Mouse (Mus musculus) hindbrain, embryonic 14.5 days (tissue): ENCODE measurements around the gene Rhot2. TPM values are rescaled to one million over a fixed set of nuclear protein-coding genes. Genes with fewer than 3 reads are reported as not detected.
A peak's percentile ranks its signal among the peaks of the same experiment; 100 is the strongest.

Source experiments
- ATAC-seq: fragments of 200-750 bp; cut with Nextera tagmentation; 2 replicates; pipeline ENCODE4 v1.8.0; 2017; ENCODE audit warnings: moderate number of reproducible peaks, mild to moderate bottlenecking, moderate TSS enrichment, moderate library complexity; ENCODE audit not compliant: low FRiP score
- DNase-seq: peaks from one replicate; pipeline ENCODE4 v3.0.0-alpha.2; 2015; ENCODE audit warnings: low spot score
- H3K27ac ChIP-seq: fragments of 300-500 bp; sonication (generic); 2 replicates; pipeline ENCODE4 v1.5.1; 2014; ENCODE audit warnings: mild to moderate bottlenecking, moderate library complexity
- H3K27me3 ChIP-seq: fragments of 300-500 bp; sonication (generic); 2 replicates; pipeline ENCODE4 v1.6.1; 2014; ENCODE audit warnings: mild to moderate bottlenecking, low read length, mixed read lengths; ENCODE audit not compliant: control insufficient read depth, insufficient read depth
- H3K36me3 ChIP-seq: fragments of 300-500 bp; sonication (generic); replicated peaks from 2 replicates; pipeline ENCODE4 v1.6.1; 2014; ENCODE audit not compliant: control insufficient read depth, insufficient read depth
- H3K4me1 ChIP-seq: fragments of 300-500 bp; sonication (generic); replicated peaks from 2 replicates; pipeline ENCODE4 v1.6.1; 2014; ENCODE audit warnings: antibody characterized with exemption, low read length, mixed read lengths; ENCODE audit not compliant: control insufficient read depth, insufficient read depth
- H3K4me2 ChIP-seq: fragments of 300-500 bp; sonication (generic); replicated peaks from 2 replicates; pipeline ENCODE4 v1.6.1; 2014; ENCODE audit warnings: mild to moderate bottlenecking, moderate library complexity
- H3K4me3 ChIP-seq: fragments of 300-500 bp; sonication (generic); replicated peaks from 2 replicates; pipeline ENCODE4 v1.5.1; 2014; ENCODE audit warnings: mild to moderate bottlenecking, low read length
- H3K9ac ChIP-seq: fragments of 300-500 bp; sonication (generic); 2 replicates; pipeline ENCODE4 v1.6.1; 2014
- H3K9me3 ChIP-seq: fragments of 300-500 bp; sonication (generic); 2 replicates; pipeline ENCODE4 v1.6.1; 2016; ENCODE audit warnings: low read length; ENCODE audit not compliant: control insufficient read depth
- WGBS: fragments of 180-500 bp; shearing (Covaris S2); extraction: QIAGEN DNeasy Blood & Tissue Kit; methylation state at CpG from one replicate; pipeline ENCODE4 v1.1.7; 2014; 5-methylcytosine and 5-hydroxymethylcytosine counted together
- polyA plus RNA-seq: library from polyadenylated mRNA; unstranded; fragments of >200 nt; fragmentation: Nextera tagmentation; extraction: Ambion mirVana; gene quantifications from 2 replicates; pipeline ENCODE4 v1.2.1, GENCODE M21; 2014

Rhot2 gene
- polyA plus RNA-seq, 1 experiment from 2014 or later, result 9.9 TPM

- ATAC-seq, result no peak
- H3K4me1 ChIP-seq, result peaks cover 52% of the 10 kb centered on the region
- H3K27ac ChIP-seq, result no peak overlapping the region
- H3K9ac ChIP-seq, result no peak overlapping the region
- H3K4me3 ChIP-seq, result no peak overlapping the region
- no peak overlapping the region for H3K4me2 ChIP-seq
- no peaks in the 10 kb centered on the region for H3K27me3 ChIP-seq
- H3K9me3 ChIP-seq, result no peaks in the 10 kb centered on the region
- WGBS, result 87% methylated on average over 4 of the region's 4 CpGs
- no peak for DNase-seq
- H3K36me3 ChIP-seq, result peaks cover 50% of the 10 kb centered on the region
These were observed 5.7 kb downstream of the Rhot2 start for GRCm38 (mm10) chr17:25838904-25839303.

DNA sequence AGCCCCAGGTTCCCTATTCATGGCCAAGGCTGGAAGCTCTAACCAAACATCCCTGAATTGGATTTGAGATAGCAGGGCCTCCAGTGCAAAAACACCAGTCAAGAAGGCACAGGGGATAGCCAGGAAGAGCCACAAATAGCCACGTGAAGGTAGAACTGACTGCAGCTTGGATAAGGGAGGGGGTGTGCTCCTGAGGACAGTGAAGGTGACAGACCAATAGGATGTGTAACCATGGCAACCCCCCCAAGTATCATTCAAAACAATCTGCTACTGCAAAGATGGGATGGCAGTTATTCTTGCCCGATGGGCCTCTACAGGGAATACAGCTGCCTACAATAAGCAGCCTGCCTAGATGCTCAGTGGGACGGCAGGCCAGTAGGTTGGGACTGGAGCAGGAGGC, 7.1 kb downstream of the Rhot2 start:
- Histone ChIP-seq H3K27ac (peak overlapping the region; percentile 89), H3K27me3 (no peaks in the 10 kb centered on the region), H3K9me3 (no peaks in the 10 kb centered on the region), H3K9ac (peak overlapping the region; percentile 81), H3K4me3 (peak overlapping the region; percentile 50), H3K4me1 (peaks cover 49% of the 10 kb centered on the region), H3K4me2 (peak overlapping the region; percentile 96), H3K36me3 (peaks cover 50% of the 10 kb centered on the region)
- DNase-seq, result no peak
- ATAC-seq, result no peak
- WGBS, result 14% methylated on average over 3 of the region's 3 CpGs

DNA sequence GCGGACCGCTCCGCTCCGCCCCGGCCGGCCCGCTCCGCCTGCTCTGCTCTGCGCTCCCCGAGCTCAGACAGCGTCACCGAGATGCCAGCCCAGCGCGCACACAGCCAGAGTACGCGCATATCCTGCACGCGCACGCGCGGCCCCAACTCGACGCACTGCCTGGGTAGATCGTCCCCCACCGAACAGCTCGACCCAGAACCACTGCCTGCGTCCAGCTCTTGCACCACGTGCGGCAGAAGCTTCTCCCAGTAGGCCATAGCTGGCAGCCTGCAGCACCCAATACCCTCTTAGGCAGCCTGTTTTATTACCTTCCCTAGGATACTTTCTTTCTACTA, 7.6 kb downstream of the Rhot2 start, which contains the start of gene Rhbdl1:
Gene Rhbdl1 (minus strand): TSS at position 220 of the 335 bp plus-strand sequence.
- Histone ChIP-seq H3K9me3 (no peaks in the 10 kb centered on the region), H3K27ac (peak within 1 kb of the TSS; percentile 89), H3K36me3 (peaks cover 45% of the 10 kb centered on the region), H3K4me2 (peak within 1 kb of the TSS; percentile 96), H3K27me3 (no peaks in the 10 kb centered on the region), H3K4me1 (peaks cover 51% of the 10 kb centered on the region), H3K9ac (peak within 1 kb of the TSS; percentile 81), H3K4me3 (peak within 1 kb of the TSS; percentile 50)
- ATAC-seq (peak; percentile 38), DNase-seq (peak; percentile 86)
- WGBS, result 1% methylated on average over 28 of the region's 29 CpGs

DNA sequence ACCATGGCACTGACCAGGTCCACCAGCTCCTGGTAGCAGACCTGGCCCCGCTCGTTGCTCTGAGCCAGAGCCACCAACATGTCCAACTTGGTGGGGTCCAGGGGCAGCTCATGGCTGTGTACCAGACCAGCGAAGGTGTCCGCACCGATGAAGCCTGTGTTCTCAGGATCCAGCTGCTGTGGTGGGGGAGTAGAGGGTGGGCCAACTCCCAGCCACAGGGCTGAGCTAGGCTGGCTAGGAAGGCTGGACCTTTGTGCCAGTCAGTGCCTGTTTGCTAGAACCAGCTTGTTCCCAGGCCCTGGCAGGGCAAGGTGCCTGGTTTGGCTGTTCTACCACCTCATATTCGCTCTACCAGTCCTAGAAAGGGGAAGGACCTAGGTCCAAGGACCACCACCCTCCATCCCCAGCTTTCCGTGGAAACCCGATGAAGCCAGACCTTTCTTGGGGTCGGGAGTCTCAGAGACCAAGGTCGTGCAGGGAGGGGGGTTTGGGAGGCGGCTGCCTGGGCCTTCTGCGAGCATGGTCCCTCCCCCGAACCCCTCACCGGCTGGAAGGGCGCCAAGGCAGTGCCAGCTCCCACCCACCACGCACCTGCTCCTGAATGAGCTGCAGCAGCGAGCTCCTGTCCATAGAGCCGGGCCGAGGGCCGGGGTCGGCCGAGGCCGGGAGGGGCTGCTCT, 8.1 kb downstream of the Rhot2 start:
- DNase-seq (no peak), ATAC-seq (no peak; the same call in 1 of the 2 replicates)
- Histone ChIP-seq H3K9me3 (no peaks in the 10 kb centered on the region), H3K4me1 (peaks cover 56% of the 10 kb centered on the region), H3K4me2 (peak overlapping the region; percentile 96), H3K36me3 (peaks cover 42% of the 10 kb centered on the region), H3K27me3 (no peaks in the 10 kb centered on the region), H3K9ac (peak overlapping the region; percentile 81), H3K27ac (peak overlapping the region; percentile 89), H3K4me3 (peak overlapping the region; percentile 50)
- WGBS, result 19% methylated on average over 23 of the region's 23 CpGs

DNA sequence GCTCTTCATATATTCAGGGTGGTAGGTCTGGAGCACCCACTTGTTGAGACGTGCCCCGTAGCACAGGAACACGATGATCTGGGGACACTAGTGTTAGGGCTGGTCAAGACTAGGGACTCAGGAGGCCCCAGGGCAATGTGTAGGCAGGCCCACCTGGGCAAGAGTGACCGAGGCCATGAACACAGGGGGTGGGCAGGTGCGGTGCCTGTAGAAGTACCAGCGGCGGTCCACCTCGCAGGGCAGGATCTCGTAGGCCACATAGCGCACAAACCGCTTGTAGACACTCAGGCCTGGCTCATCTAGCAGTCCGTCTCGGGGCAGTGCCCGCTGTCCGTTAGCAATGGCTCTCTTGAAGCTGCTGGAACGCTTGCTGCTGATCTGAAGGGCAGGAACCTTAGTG, 8.8 kb downstream of the Rhot2 start:
- no peaks in the 10 kb centered on the region for H3K9me3 ChIP-seq
- H3K27ac ChIP-seq, result 0 out of 2 replicates have a peak overlapping the region, but pooled peaks have one; percentile 89
- H3K9ac ChIP-seq, result peak overlapping the region; percentile 81; the same call in 1 of the 2 replicates
- peak overlapping the region; percentile 96 for H3K4me2 ChIP-seq
- peaks cover 63% of the 10 kb centered on the region for H3K4me1 ChIP-seq
- 89% methylated on average over 16 of the region's 16 CpGs for WGBS
- H3K27me3 ChIP-seq, result no peaks in the 10 kb centered on the region
- peaks cover 42% of the 10 kb centered on the region for H3K36me3 ChIP-seq
- no peak overlapping the region for H3K4me3 ChIP-seq
- ATAC-seq, result no peak
- DNase-seq, result no peak

GRCm38 (mm10) chr17:25835301-25835700, 9.3 kb downstream of the Rhot2 start:
- ATAC-seq (no peak), DNase-seq (no peak)
- no peak overlapping the region for H3K4me3 ChIP-seq
- no peak overlapping the region for H3K27ac ChIP-seq
- no peaks in the 10 kb centered on the region for H3K27me3 ChIP-seq
- no peaks in the 10 kb centered on the region for H3K9me3 ChIP-seq
- no peak overlapping the region for H3K9ac ChIP-seq
- peaks cover 68% of the 10 kb centered on the region for H3K4me1 ChIP-seq
- peaks cover 42% of the 10 kb centered on the region for H3K36me3 ChIP-seq
- 95% methylated on average over 7 of the region's 7 CpGs for WGBS
- H3K4me2 ChIP-seq, result peak overlapping the region; percentile 96

GRCm38 (mm10) chr17:25834595-25835222, 9.9 kb downstream of the Rhot2 start:
- no peak overlapping the region for H3K27ac ChIP-seq

GRCm38 (mm10) chr17:25833961-25834594, 10.6 kb downstream of the Rhot2 start:
- no peaks in the 10 kb centered on the region for H3K27me3 ChIP-seq
- peak overlapping the region; percentile 86 for H3K9ac ChIP-seq
- H3K4me1 ChIP-seq, result peaks cover 77% of the 10 kb centered on the region
- H3K4me2 ChIP-seq, result peak overlapping the region; percentile 96
- ATAC-seq (no peak), DNase-seq (no peak)
- H3K36me3 ChIP-seq, result peaks cover 35% of the 10 kb centered on the region
- no peaks in the 10 kb centered on the region for H3K9me3 ChIP-seq
- H3K27ac ChIP-seq, result peak overlapping the region; percentile 98
- peak overlapping the region; percentile 89 for H3K4me3 ChIP-seq
- WGBS, result 48% methylated on average over 6 of the region's 6 CpGs

More at GRCm38 (mm10) chr17:25834595-25835222, 9.9 kb downstream of the Rhot2 start:
- DNase-seq, result no peak
- peak overlapping the region; percentile 96 for H3K4me2 ChIP-seq
- WGBS, result 90% methylated on average over 12 of the region's 12 CpGs
- H3K4me1 ChIP-seq, result peaks cover 74% of the 10 kb centered on the region
- no peaks in the 10 kb centered on the region for H3K9me3 ChIP-seq
- peaks cover 41% of the 10 kb centered on the region for H3K36me3 ChIP-seq
- no peaks in the 10 kb centered on the region for H3K27me3 ChIP-seq
- ATAC-seq, result no peak
- H3K9ac ChIP-seq, result peak overlapping the region; percentile 86
- H3K4me3 ChIP-seq, result peak overlapping the region; percentile 89

DNA sequence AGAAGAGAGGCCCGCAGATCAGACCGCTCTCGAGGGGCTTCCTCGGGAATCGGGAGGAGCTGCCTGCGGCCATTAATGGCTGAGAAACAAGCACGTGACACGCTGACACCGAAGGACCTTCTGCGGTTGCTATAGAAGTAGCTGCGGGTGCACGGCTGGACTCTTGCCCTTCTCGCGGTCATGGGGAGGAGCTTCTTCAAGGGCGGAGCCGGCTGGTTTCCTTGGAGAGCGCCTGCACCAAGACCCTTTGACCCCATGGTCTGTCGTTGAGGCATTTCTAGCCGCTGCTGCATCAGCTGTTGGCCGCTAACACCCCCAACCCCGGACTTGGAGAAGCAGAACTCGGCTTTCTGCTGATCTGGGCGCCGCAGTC, 11.4 kb downstream of the Rhot2 start, which contains the start of gene Stub1:
Gene Stub1 (minus strand): TSS at position 114 of the 373 bp plus-strand sequence.
- peak; percentile 84 for DNase-seq
- peak; percentile 54 for ATAC-seq
- under 1% methylated on average over 24 of the region's 24 CpGs for WGBS

More for the DNA sequence above, 11.4 kb downstream of the Rhot2 start, which contains the start of gene Stub1:
- Histone ChIP-seq H3K9ac (peak within 1 kb of the TSS; percentile 86), H3K4me2 (peak within 1 kb of the TSS; percentile 96), H3K27me3 (no peaks in the 10 kb centered on the region), H3K9me3 (no peaks in the 10 kb centered on the region), H3K27ac (peak within 1 kb of the TSS; percentile 98), H3K4me3 (peak within 1 kb of the TSS; percentile 89), H3K36me3 (peaks cover 28% of the 10 kb centered on the region), H3K4me1 (peaks cover 80% of the 10 kb centered on the region)
